Mouse (Mus musculus) spleen, adult 2 months (tissue): ENCODE measurements around the gene Tipin.

Experiments
- CTCF ChIP-seq: fragments of 200-500 bp; IDR thresholded peaks from 2 replicates; pipeline ENCODE4 v1.5.1; 2011; ENCODE audit warnings: mild to moderate bottlenecking, inconsistent platforms; ENCODE audit not compliant: insufficient read depth, insufficient read length, insufficient replicate concordance; ENCODE audit errors: extremely low read depth
- POLR2A ChIP-seq: fragments of 200-500 bp; IDR thresholded peaks from 2 replicates; pipeline ENCODE4 v1.6.1; 2011; ENCODE audit warnings: low read depth, low read length, inconsistent platforms

DNA sequence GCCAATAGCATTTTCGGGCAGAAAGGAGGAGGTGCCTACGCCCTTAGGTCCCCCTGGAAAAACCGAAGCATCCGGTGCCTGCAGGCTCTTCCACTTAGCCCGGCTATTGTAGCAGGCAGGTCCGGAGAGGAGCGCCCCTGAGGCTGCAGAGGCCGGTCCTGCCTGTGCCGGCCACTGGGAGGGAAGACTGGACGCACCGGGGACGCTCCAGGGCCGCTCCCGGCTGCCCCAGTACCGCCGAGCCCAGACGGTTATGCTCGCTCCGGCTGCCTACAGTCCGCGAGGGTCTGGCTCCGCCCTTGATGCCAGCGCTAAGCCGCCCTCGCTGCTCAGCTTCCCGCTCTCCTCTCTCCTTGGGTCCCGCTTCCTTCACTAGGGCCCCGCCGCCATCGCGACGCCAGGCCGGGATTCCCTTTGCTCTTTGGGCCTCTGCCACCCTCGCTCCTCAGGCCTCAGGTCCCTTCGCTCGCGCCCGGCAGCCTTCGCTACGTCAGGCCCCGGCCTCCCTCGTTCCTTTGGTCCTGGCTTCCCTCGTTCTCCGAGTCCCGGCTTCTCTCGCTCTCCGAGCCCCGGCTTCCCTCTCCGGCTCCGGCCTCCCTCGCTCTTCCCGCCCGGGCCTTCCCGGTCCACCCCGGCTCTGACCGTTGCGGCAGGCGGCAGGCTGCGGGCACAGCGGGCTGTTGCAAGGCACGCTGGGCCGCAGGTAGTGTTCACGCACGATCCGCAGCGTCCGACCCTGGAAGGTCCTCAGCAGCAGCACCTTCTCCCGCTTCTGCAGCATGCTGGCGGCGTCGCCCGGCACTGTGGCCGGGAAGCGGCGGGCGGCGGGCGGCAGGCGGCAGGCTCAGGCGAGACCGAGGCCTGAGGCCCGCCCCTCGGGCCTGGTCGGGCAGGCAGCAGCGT, 59.2 kb downstream of the Tipin start:
- TF ChIP-seq CTCF (no peak), POLR2A (no peak; the same call in 1 of the 2 replicates)
